In genomic region chr6:129407324-129407723, GRCm38 (mm10) we compare ENCODE assay signal across 11 mouse cellular contexts. TPM values are rescaled to one million over a fixed set of nuclear protein-coding genes. Genes with fewer than 3 reads are reported as not detected.
DNase-seq lines count a peak whose midpoint lies in the region; ATAC-seq and TF ChIP-seq lines count a peak whose summit lies in the region.
"Had no signal": no experiment of that assay in that cellular context is flagged by ENCODE, and none has a peak within 500 bp of the region (broad histone marks: within the 10 kb centered on the region; RNA-seq: fewer than 3 reads in every experiment).

No protein-coding gene starts in this region.

- peak; percentile 38; the same call in 1 of the 2 replicates for ATAC-seq in lung, postnatal 0 days
- peak; percentile 81 to 90 for ATAC-seq in hematopoietic stem cell, adult 5-6 weeks (replicated peaks in 1 of 2; ENCODE audit: insufficient read depth in 1 of 2, low FRiP score in 2 of 2, low TSS enrichment in 1 of 2, low read depth in 1 of 2, poor library complexity in 2 of 2, severe bottlenecking in 2 of 2)
- ATAC-seq in hindbrain, postnatal 0 days: no peak

- no peak overlapping the region for H3K4me2 ChIP-seq in lung, postnatal 0 days (replicated peaks; ENCODE audit: low read depth, low read length)
- H3K4me2 ChIP-seq in hindbrain, postnatal 0 days (ENCODE audit: low read depth, low read length): no peak overlapping the region
- H3K4me2 ChIP-seq: limb, embryonic 15.5 days had no signal

- no peak overlapping the region for H3K9ac ChIP-seq in lung, postnatal 0 days (replicated peaks; ENCODE audit: low read depth)
- H3K9ac ChIP-seq in hindbrain, postnatal 0 days (replicated peaks; ENCODE audit: low read length): no peak overlapping the region
- H3K9ac ChIP-seq: limb, embryonic 15.5 days had no signal

- H3K4me1 ChIP-seq in lung, postnatal 0 days (ENCODE audit: insufficient read depth, low read depth, low read length): peaks cover 4% of the 10 kb centered on the region; the same call in 1 of the 2 replicates
- no peaks in the 10 kb centered on the region for H3K4me1 ChIP-seq in hindbrain, embryonic 10.5 days (replicated peaks)
- H3K4me1 ChIP-seq in hindbrain, postnatal 0 days (ENCODE audit: insufficient read depth, low read length): no peaks in the 10 kb centered on the region
- H3K4me1 ChIP-seq: limb, embryonic 15.5 days had no signal

- H3K9me3 ChIP-seq in lung, postnatal 0 days (ENCODE audit: low read length): no peaks in the 10 kb centered on the region
- H3K9me3 ChIP-seq in hindbrain, embryonic 10.5 days: no peaks in the 10 kb centered on the region
- H3K9me3 ChIP-seq in hindbrain, postnatal 0 days (ENCODE audit: low read length): no peaks in the 10 kb centered on the region
- H3K9me3 ChIP-seq: limb, embryonic 15.5 days had no signal

- no peaks in the 10 kb centered on the region for H3K36me3 ChIP-seq in lung, postnatal 0 days (ENCODE audit: insufficient read depth, low read length)
- no peaks in the 10 kb centered on the region for H3K36me3 ChIP-seq in hindbrain, embryonic 10.5 days
- H3K36me3 ChIP-seq in hindbrain, postnatal 0 days (ENCODE audit: insufficient read depth, low read length): no peaks in the 10 kb centered on the region
- H3K36me3 ChIP-seq: limb, embryonic 15.5 days had no signal

- WGBS in lung, postnatal 0 days: 23% methylated on average over 2 of the region's 2 CpGs
- 56% methylated on average over 2 of the region's 2 CpGs for WGBS in hindbrain, embryonic 10.5 days
- WGBS in hindbrain, postnatal 0 days: 37% methylated on average over 2 of the region's 2 CpGs

- no peak for TF ChIP-seq CTCF in lung, postnatal 0 days (IDR thresholded peaks at IDR 0.05)
- no peak for TF ChIP-seq CTCF in hindbrain, postnatal 0 days (IDR thresholded peaks at IDR 0.05; ENCODE audit: low read depth)

- peak; percentile 17 to 61 for DNase-seq in heart, adult 18-20 months
- no peak for DNase-seq in heart, postnatal 4 days
- peak; percentile 55 for DNase-seq in lung, postnatal 0 days (ENCODE audit: low spot score)
- DNase-seq in lung, postnatal 25 days (ENCODE audit: low spot score): no peak
- peak; percentile 7 for DNase-seq in yolk sac, embryonic 10.5 days (ENCODE audit: low spot score)
- DNase-seq in hindbrain, embryonic 10.5 days (ENCODE audit: low spot score): no peak
- no peak for DNase-seq in hindbrain, postnatal 0 days (ENCODE audit: low spot score)

- no peak overlapping the region for H3K27ac ChIP-seq in lung, postnatal 0 days (ENCODE audit: low read length)
- no peak overlapping the region for H3K27ac ChIP-seq in hindbrain, embryonic 10.5 days
- no peak overlapping the region; the same call in 1 of the 2 replicates for H3K27ac ChIP-seq in hindbrain, postnatal 0 days
- H3K27ac ChIP-seq: limb, embryonic 15.5 days had no signal

- H3K4me3 ChIP-seq in lung, postnatal 0 days (ENCODE audit: low read depth, low read length): no peak overlapping the region
- H3K4me3 ChIP-seq in hindbrain, embryonic 10.5 days: no peak overlapping the region
- H3K4me3 ChIP-seq in hindbrain, postnatal 0 days (ENCODE audit: low read length): no peak overlapping the region
- H3K4me3 ChIP-seq: limb, embryonic 15.5 days had no signal

- TF ChIP-seq EP300 in lung, postnatal 0 days (IDR thresholded peaks at IDR 0.05): no peak

- H3K27me3 ChIP-seq in lung, postnatal 0 days (replicated peaks; ENCODE audit: insufficient read depth, low read length): no peaks in the 10 kb centered on the region
- no peaks in the 10 kb centered on the region for H3K27me3 ChIP-seq in hindbrain, embryonic 10.5 days (ENCODE audit: insufficient read depth, poor library complexity, severe bottlenecking)
- H3K27me3 ChIP-seq in hindbrain, postnatal 0 days (ENCODE audit: insufficient read depth, low read length): no peaks in the 10 kb centered on the region
- H3K27me3 ChIP-seq: limb, embryonic 15.5 days had no signal

RNA-seq across cellular contexts. Expression of gene Clec9a, which starts 1.3 kb away (rescaled TPM):
- total RNA-seq in heart, adult 18-20 months (2021): under 1 TPM in 1 of 2 experiments, not detected in 1; 0.62 TPM
- not detected for total RNA-seq in heart, postnatal 4 days (2021)
- polyA plus RNA-seq in lung, postnatal 0 days (2015; fragmentation: Nextera tagmentation; extraction: Ambion mirVana): 2.7 and 3.6 TPM in 2 replicates
- 0.50 and 1.0 TPM in 2 replicates for total RNA-seq in hematopoietic stem cell, adult 5-6 weeks (2017)
- polyA plus RNA-seq in hindbrain, embryonic 10.5 days (2016; fragmentation: Nextera tagmentation; extraction: Ambion mirVana): 0.24 and 0.35 TPM in 2 replicates
- not detected in 2 replicates for total RNA-seq in hindbrain, postnatal 0 days (2014; rRNA removed)
- polyA plus RNA-seq in hindbrain, postnatal 0 days (2015; fragmentation: Nextera tagmentation; extraction: Ambion mirVana): 0.04 and 0.14 TPM in 2 replicates
- total RNA-seq: gastrocnemius, postnatal 4 days; layer of hippocampus, postnatal 10 days had no signal

RNA-seq across cellular contexts. Expression of gene Clec1b, which starts 10.2 kb away (rescaled TPM):
- total RNA-seq in heart, adult 18-20 months (2021): 1 to 10 TPM; 1.0 to 1.2 TPM
- under 1 TPM; 0.60 to 0.65 TPM for total RNA-seq in heart, postnatal 4 days (2021)
- 7.8 and 8.3 TPM in 2 replicates for polyA plus RNA-seq in lung, postnatal 0 days (2015; fragmentation: Nextera tagmentation; extraction: Ambion mirVana)
- total RNA-seq in hematopoietic stem cell, adult 5-6 weeks (2017): 1.6 and 6.3 TPM in 2 replicates
- 13.3 and 18.0 TPM in 2 replicates for polyA plus RNA-seq in hindbrain, embryonic 10.5 days (2016; fragmentation: Nextera tagmentation; extraction: Ambion mirVana)
- total RNA-seq in hindbrain, postnatal 0 days (2014; rRNA removed): under 0.01 TPM in 1 of 2 replicates, not detected in the other
- polyA plus RNA-seq in hindbrain, postnatal 0 days (2015; fragmentation: Nextera tagmentation; extraction: Ambion mirVana): 0.38 and 0.47 TPM in 2 replicates

RNA-seq across cellular contexts. Expression of gene Clec12b, which starts 21.6 kb away (rescaled TPM):
- total RNA-seq in heart, adult 18-20 months (2021): not detected
- total RNA-seq in heart, postnatal 4 days (2021): under 1 TPM in 1 of 2 experiments, not detected in 1; 0.18 TPM
- 1.2 and 1.5 TPM in 2 replicates for polyA plus RNA-seq in lung, postnatal 0 days (2015; fragmentation: Nextera tagmentation; extraction: Ambion mirVana)
- total RNA-seq in hematopoietic stem cell, adult 5-6 weeks (2017): 0.25 TPM in 1 of 2 replicates, not detected in the other
- polyA plus RNA-seq in hindbrain, embryonic 10.5 days (2016; fragmentation: Nextera tagmentation; extraction: Ambion mirVana): not detected in 2 replicates
- total RNA-seq in hindbrain, postnatal 0 days (2014; rRNA removed): 0.29 and 0.42 TPM in 2 replicates
- 0.49 TPM in 2 replicates for polyA plus RNA-seq in hindbrain, postnatal 0 days (2015; fragmentation: Nextera tagmentation; extraction: Ambion mirVana)
- total RNA-seq: layer of hippocampus, postnatal 10 days had no signal
- polyA plus RNA-seq: limb, embryonic 15.5 days had no signal

RNA-seq across cellular contexts. Expression of gene Clec1a, which starts 44.5 kb away (rescaled TPM):
- 10 to 100 TPM; 11.1 to 11.4 TPM for total RNA-seq in heart, adult 18-20 months (2021)
- total RNA-seq in heart, postnatal 4 days (2021): 10 to 100 TPM; 10.6 to 13.2 TPM
- polyA plus RNA-seq in lung, postnatal 0 days (2015; fragmentation: Nextera tagmentation; extraction: Ambion mirVana): 111 and 132 TPM in 2 replicates
- 9.8 and 12.4 TPM in 2 replicates for total RNA-seq in hematopoietic stem cell, adult 5-6 weeks (2017)
- polyA plus RNA-seq in hindbrain, embryonic 10.5 days (2016; fragmentation: Nextera tagmentation; extraction: Ambion mirVana): 0.46 and 1.2 TPM in 2 replicates
- total RNA-seq in hindbrain, postnatal 0 days (2014; rRNA removed): 0.86 and 5.2 TPM in 2 replicates
- polyA plus RNA-seq in hindbrain, postnatal 0 days (2015; fragmentation: Nextera tagmentation; extraction: Ambion mirVana): 2.4 and 3.4 TPM in 2 replicates

Comparison
In these comparisons a context has a peak if more than half of its experiments do, and no peak if none do; other contexts are left out.
1. DNase-seq: peak in heart, adult 18-20 months (2 of 2), lung, postnatal 0 days (single experiment) and yolk sac, embryonic 10.5 days (single experiment); none in heart, postnatal 4 days (single experiment), lung, postnatal 25 days (single experiment), hindbrain, embryonic 10.5 days (single experiment) and hindbrain, postnatal 0 days (single experiment).